Mouse (Mus musculus): ENCODE measurements at regions not wholly inside any gene's neighbourhood (a gene's known extent, or its start where the extent isn't known, plus 50 kb on each side); places are given as distances from the start of the nearest gene placed in this dataset.

DNA sequence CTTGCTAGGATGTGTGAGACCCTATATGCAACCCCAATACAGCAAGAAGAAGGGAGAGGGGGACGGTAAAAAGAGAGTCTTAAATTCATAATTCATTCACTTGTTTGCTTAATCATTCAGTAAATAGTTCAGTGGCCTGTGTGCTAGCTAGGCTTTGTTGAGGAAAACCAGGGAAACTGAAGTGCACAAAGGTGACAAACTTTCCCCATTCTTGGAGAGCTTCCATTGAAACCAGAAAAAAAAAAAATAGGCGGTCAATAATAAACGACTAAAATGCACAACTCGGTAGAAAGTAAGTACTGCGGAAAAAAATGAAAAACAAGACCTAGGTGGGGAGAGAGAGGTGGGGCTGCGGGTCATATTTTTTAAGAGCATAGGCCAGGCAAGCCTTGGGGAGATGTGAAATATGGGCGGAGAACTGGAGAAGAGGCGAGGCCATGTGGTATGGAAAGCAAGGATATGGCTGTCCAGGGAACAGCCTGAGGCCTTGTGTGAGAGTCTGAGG is 72.3 kb upstream of the Hes1 start:
- TF ChIP-seq CTCF (IDR thresholded peaks at IDR 0.05; ENCODE audit: insufficient read depth, low read depth, low read length), result no peak
- TF ChIP-seq POLR2A (IDR thresholded peaks at IDR 0.05; ENCODE audit: insufficient read depth, low read depth, low read length), result no peak
